Mouse (Mus musculus): ENCODE measurements around the gene Proser2.

DNA sequence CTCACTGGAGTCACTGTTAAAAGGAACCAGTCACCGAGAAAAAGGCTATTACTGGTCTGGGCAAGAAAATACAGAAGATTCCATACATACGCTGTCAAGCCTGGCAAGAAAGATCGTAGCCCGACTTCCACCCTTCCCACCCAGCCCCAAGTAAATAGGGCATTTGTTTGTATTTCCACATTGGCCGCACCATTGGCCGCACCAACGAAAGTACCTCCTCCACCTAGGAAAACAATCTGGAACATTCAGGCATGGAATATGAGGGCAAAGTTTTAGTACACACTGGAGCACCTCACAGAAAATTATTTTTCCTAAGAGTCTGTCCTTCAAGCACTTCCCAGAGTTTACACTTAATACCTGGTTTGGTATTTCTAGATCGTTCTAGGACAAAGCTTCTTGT, 1.1 kb downstream of the Proser2 start:
- TF ChIP-seq CTCF (IDR thresholded peaks at IDR 0.05; ENCODE audit: low read depth), result no peak
- TF ChIP-seq EP300 (IDR thresholded peaks at IDR 0.05; ENCODE audit: low read depth), result no peak
